Mouse (Mus musculus) ES-E14 (cell line): ENCODE data around the gene Trpv6. TPM values are rescaled to one million over a fixed set of nuclear protein-coding genes. Genes with fewer than 3 reads are reported as not detected.

ENCODE experiments used
- DNase-seq: peaks from one replicate; pipeline ENCODE4 v3.0.0-alpha.2; 2013; ENCODE audit warnings: low read depth, low spot score
- H3K27ac ChIP-seq: 2 replicates; pipeline ENCODE4 v1.5.1; 2012; ENCODE audit warnings: low read depth, mild to moderate bottlenecking, low read length, moderate library complexity, mixed read lengths; ENCODE audit not compliant: poor library complexity, insufficient read depth, severe bottlenecking
- H3K36me3 ChIP-seq: 2 replicates; pipeline ENCODE4 v1.6.1; 2012; ENCODE audit warnings: mild to moderate bottlenecking, low read length, moderate library complexity, mixed read lengths; ENCODE audit not compliant: control insufficient read depth, poor library complexity, insufficient read depth, severe bottlenecking
- H3K4me1 ChIP-seq, 2 experiments: fragments of 150-350 bp in 1 of 2; sonication (generic) in 1 of 2; 2 replicates each; pipeline ENCODE4 v1.6.1; 2012; ENCODE audit warnings: low read length in 2 of 2, mild to moderate bottlenecking in 1 of 2, mixed read lengths in 1 of 2; ENCODE audit not compliant: control insufficient read depth in 2 of 2, insufficient read depth in 2 of 2, poor library complexity in 1 of 2
- H3K4me3 ChIP-seq, 2 experiments: fragments of 150-350 bp in 1 of 2; sonication (generic) in 1 of 2; 2 replicates each; pipeline ENCODE4 v1.5.1; 2012; ENCODE audit warnings: low read length in 2 of 2, low read depth in 1 of 2, mild to moderate bottlenecking in 1 of 2, mixed read lengths in 1 of 2; ENCODE audit not compliant: insufficient read depth in 1 of 2, poor library complexity in 1 of 2, severe bottlenecking in 1 of 2
- H3K9ac ChIP-seq: 2 replicates; pipeline ENCODE4 v1.6.1; 2012; ENCODE audit warnings: low read depth, mild to moderate bottlenecking, low read length, mixed read lengths; ENCODE audit not compliant: poor library complexity, insufficient read depth, severe bottlenecking
- H3K9me3 ChIP-seq: fragments of 150-350 bp; sonication (generic); 2 replicates; pipeline ENCODE4 v1.6.1; 2012; ENCODE audit warnings: low read depth, mild to moderate bottlenecking, low read length; ENCODE audit not compliant: control insufficient read depth, insufficient read depth
- CHD2 ChIP-seq: IDR thresholded peaks from 2 replicates; pipeline ENCODE4 v1.6.1; 2014; ENCODE audit warnings: mild to moderate bottlenecking, low read depth, low read length, inconsistent platforms
- HCFC1 ChIP-seq: IDR thresholded peaks from 2 replicates; pipeline ENCODE4 v1.6.1; 2012; ENCODE audit warnings: low read length, inconsistent platforms, borderline replicate concordance; ENCODE audit not compliant: insufficient read depth
- MAFK ChIP-seq: IDR thresholded peaks from 2 replicates; pipeline ENCODE4 v1.6.1; 2014; ENCODE audit warnings: mild to moderate bottlenecking, low read depth, low read length, inconsistent platforms; ENCODE audit not compliant: insufficient read depth
- ZC3H11A ChIP-seq: IDR thresholded peaks from 2 replicates; pipeline ENCODE4 v1.6.1; 2012; ENCODE audit warnings: low read depth, mild to moderate bottlenecking, inconsistent platforms, low read length, borderline replicate concordance
- ZNF384 ChIP-seq: IDR thresholded peaks from 2 replicates; pipeline ENCODE4 v1.6.1; 2012; ENCODE audit warnings: low read depth, low read length, inconsistent platforms
- in situ Hi-C, 2 experiments: fragments of 600-800 bp; cut with MboI; formaldehyde crosslinking; loops; one replicate each; pipeline ENCODE4 v1.15.1; 2025; ENCODE audit warnings: low sequenced_read_pairs in 2 of 2, inconsistent platforms in 1 of 2; ENCODE audit not compliant: unreplicated experiment in 2 of 2
- total RNA-seq: library from RNA; depleted of rRNA; stranded (reverse); fragments of 300-350 nt; gene quantifications from 2 replicates; pipeline ENCODE4 v1.2.3, GENCODE M21; 2012

Trpv6 gene
- total RNA-seq, 1 experiment, result 0.18 TPM

DNA sequence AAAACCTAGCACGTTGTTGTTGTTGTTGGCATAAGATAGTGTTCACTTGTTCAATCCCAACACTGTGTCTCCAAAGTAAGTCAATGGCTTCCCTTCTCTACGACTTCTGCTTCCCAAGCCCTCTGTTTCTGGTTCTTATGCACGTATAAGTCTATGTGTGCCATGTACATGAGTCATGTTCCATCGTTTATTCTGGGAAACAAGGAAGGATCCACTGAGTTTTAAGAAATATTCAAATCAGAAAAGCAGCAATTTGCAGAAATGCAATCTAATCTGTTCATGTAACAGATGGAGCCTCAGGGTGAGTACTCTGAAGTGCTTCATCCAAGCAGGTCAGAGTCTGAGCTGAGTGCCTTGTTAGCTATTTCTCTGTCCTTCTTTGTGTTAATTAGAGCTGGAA is 4.7 kb downstream of the Trpv6 start:
- TF ChIP-seq MAFK (no peak), ZNF384 (no peak), HCFC1 (no peak), CHD2 (no peak), ZC3H11A (no peak)
- H3K4me1 ChIP-seq, result no peaks in the 10 kb centered on the region
- no peak overlapping the region for H3K9ac ChIP-seq
- H3K27ac ChIP-seq, result no peak overlapping the region
- no peak overlapping the region for H3K4me3 ChIP-seq
- no peak for DNase-seq
- in situ Hi-C loops, result no loop called here
- H3K9me3 ChIP-seq, result no peaks in the 10 kb centered on the region
- no peaks in the 10 kb centered on the region for H3K36me3 ChIP-seq

DNA sequence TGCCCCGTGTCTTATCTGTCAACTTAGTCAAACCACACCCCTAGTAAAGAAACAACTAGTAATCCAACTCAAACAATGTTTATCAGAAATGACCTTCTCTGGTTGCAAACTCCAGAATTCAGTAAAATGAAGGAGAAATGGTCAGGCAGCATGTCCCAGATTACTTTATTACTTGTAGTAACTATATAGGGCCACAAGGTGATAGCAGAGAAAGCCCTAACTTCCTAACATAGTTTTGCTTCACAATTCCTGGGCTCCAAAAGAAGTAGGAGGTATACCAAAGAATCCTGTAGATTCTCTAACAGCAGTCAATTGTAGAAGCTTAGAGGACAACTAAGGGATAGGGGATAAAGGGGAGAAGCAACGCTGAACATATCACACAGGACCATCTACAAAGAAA is 5.4 kb downstream of the Trpv6 start:
- no peak overlapping the region for H3K9ac ChIP-seq
- no peak for TF ChIP-seq ZNF384
- TF ChIP-seq CHD2, result no peak
- no peak for TF ChIP-seq ZC3H11A
- no peak for TF ChIP-seq MAFK
- no peak for TF ChIP-seq HCFC1
- no peaks in the 10 kb centered on the region for H3K9me3 ChIP-seq
- no peak for DNase-seq
- no peaks in the 10 kb centered on the region for H3K4me1 ChIP-seq
- H3K4me3 ChIP-seq, result no peak overlapping the region
- H3K36me3 ChIP-seq, result no peaks in the 10 kb centered on the region
- in situ Hi-C loops, result no loop called here
- no peak overlapping the region for H3K27ac ChIP-seq

- in situ Hi-C loops, result no loop called here
- no peaks in the 10 kb centered on the region for H3K36me3 ChIP-seq
- no peak for DNase-seq
- no peak overlapping the region for H3K27ac ChIP-seq
- H3K9ac ChIP-seq, result no peak overlapping the region
- TF ChIP-seq HCFC1, result no peak
- TF ChIP-seq CHD2, result no peak
- no peak for TF ChIP-seq ZNF384
- no peak for TF ChIP-seq MAFK
- no peak for TF ChIP-seq ZC3H11A
- H3K9me3 ChIP-seq, result no peaks in the 10 kb centered on the region
- no peak overlapping the region for H3K4me3 ChIP-seq
- no peaks in the 10 kb centered on the region for H3K4me1 ChIP-seq
Observed at GRCm38 (mm10) chr6:41628180-41628579, 8.0 kb downstream of the Trpv6 start.

- H3K9ac ChIP-seq, result no peak overlapping the region
- no peak for TF ChIP-seq HCFC1
- no peak for TF ChIP-seq MAFK
- no peak for TF ChIP-seq CHD2
- no peak for TF ChIP-seq ZNF384
- TF ChIP-seq ZC3H11A, result peak; percentile 40; the same call in 1 of the 2 replicates
- no peak overlapping the region for H3K27ac ChIP-seq
- no peaks in the 10 kb centered on the region for H3K4me1 ChIP-seq
- no peaks in the 10 kb centered on the region for H3K36me3 ChIP-seq
- in situ Hi-C loops, result no loop called here
- peak; percentile 30 for DNase-seq
- no peak overlapping the region for H3K4me3 ChIP-seq
- no peaks in the 10 kb centered on the region for H3K9me3 ChIP-seq
Observed at GRCm38 (mm10) chr6:41622661-41623060, 13.5 kb downstream of the Trpv6 start.
